Mouse (Mus musculus) c-Kit-positive CD71-negative TER-119-negative erythroid progenitor cells, embryonic 14.5 days (primary cell): ENCODE measurements at regions not wholly inside any gene's neighbourhood (a gene's known extent, or its start where the extent isn't known, plus 50 kb on each side); places are given as distances from the start of the nearest gene placed in this dataset.
"Not testable (repeated sequence)": the region's sequence is repeated elsewhere in the genome, so short reads cannot be mapped to it uniquely, and the experiment has no call there.

ENCODE experiments used
- DNase-seq: peaks from one replicate; pipeline ENCODE4 v3.0.0-alpha.2; 2013; ENCODE audit warnings: low read depth

GRCm38 (mm10) chr14:76964046-76964445 lies 72.5 kb upstream of the Ccdc122 start:
- DNase-seq = peak; percentile 19

- no peak for DNase-seq
These were observed 77.7 kb upstream of the Ccdc122 start for GRCm38 (mm10) chr14:76958875-76959274.

- no peak for DNase-seq
These were observed 79.4 kb upstream of the Ccdc122 start for GRCm38 (mm10) chr14:76957136-76957535.

- DNase-seq = no peak
These were observed 83.4 kb upstream of the Ccdc122 start for GRCm38 (mm10) chr14:76953171-76953570.

- DNase-seq = no peak
These were observed 85.1 kb upstream of the Ccdc122 start for GRCm38 (mm10) chr14:76951450-76951849.

GRCm38 (mm10) chr14:76949388-76949787 lies 87.2 kb upstream of the Ccdc122 start:
- DNase-seq = no peak

- DNase-seq = no peak
These were observed 87.6 kb upstream of the Ccdc122 start for GRCm38 (mm10) chr14:76948948-76949347.

- no peak for DNase-seq
These were observed 88.1 kb upstream of the Ccdc122 start for GRCm38 (mm10) chr14:76948481-76948880.

GRCm38 (mm10) chr14:76947148-76947547 lies 89.4 kb upstream of the Ccdc122 start:
- no peak for DNase-seq

- DNase-seq = no peak
These were observed 90.9 kb upstream of the Ccdc122 start for GRCm38 (mm10) chr14:76945626-76946025.

- no peak for DNase-seq
These were observed 94.9 kb upstream of the Ccdc122 start for GRCm38 (mm10) chr14:76941474-76942212.

GRCm38 (mm10) chr14:76940507-76940906 lies 96.1 kb upstream of the Ccdc122 start:
- DNase-seq = no peak

GRCm38 (mm10) chr14:76936671-76937070 lies 99.9 kb upstream of the Ccdc122 start:
- no peak for DNase-seq

GRCm38 (mm10) chr14:76936051-76936450 lies 100.5 kb upstream of the Ccdc122 start:
- DNase-seq = not testable (repeated sequence)

- no peak for DNase-seq
These were observed 101.1 kb upstream of the Ccdc122 start for GRCm38 (mm10) chr14:76935453-76935852.

- DNase-seq = no peak
These were observed 103.7 kb upstream of the Ccdc122 start for GRCm38 (mm10) chr14:76932890-76933289.

- no peak for DNase-seq
These were observed 105.2 kb upstream of the Ccdc122 start for GRCm38 (mm10) chr14:76931398-76931797.

GRCm38 (mm10) chr14:76929562-76929961 lies 107.0 kb upstream of the Ccdc122 start:
- no peak for DNase-seq

GRCm38 (mm10) chr14:76928706-76929105 lies 107.9 kb upstream of the Ccdc122 start:
- DNase-seq = no peak

GRCm38 (mm10) chr14:76927245-76927806 lies 109.2 kb upstream of the Ccdc122 start:
- no peak for DNase-seq

GRCm38 (mm10) chr14:76926416-76926815 lies 110.2 kb upstream of the Ccdc122 start:
- no peak for DNase-seq

- DNase-seq = no peak
These were observed 114.1 kb upstream of the Ccdc122 start for GRCm38 (mm10) chr14:76922399-76922939.

GRCm38 (mm10) chr14:76918091-76918490 lies 118.5 kb upstream of the Ccdc122 start:
- DNase-seq = no peak
